Mouse (Mus musculus) Patski (cell line): ENCODE measurements around the gene Bcl2. TPM values are rescaled to one million over a fixed set of nuclear protein-coding genes. Genes with fewer than 3 reads are reported as not detected.

Source experiments
- ATAC-seq: fragments of 100-300 bp; one replicate; pipeline ENCODE4 v1.8.0; 2021
- CTCF ChIA-PET: fragments of 350-600 bp; sonication (Branson Sonifier 250); formaldehyde crosslinking; loops from one replicate; lab custom pipeline; 2022; ENCODE audit warnings: inconsistent platforms; lab: Charles Lee
- POLR2A ChIA-PET: fragments of 350-600 bp; sonication (Branson Sonifier 250); formaldehyde crosslinking; loops from one replicate; lab custom pipeline; 2022; ENCODE audit warnings: antibody characterized with exemption, inconsistent platforms; lab: Charles Lee
- DNase-seq: peaks from one replicate; pipeline ENCODE4 v3.0.0-alpha.2; 2011; ENCODE audit warnings: low read depth, low spot score
- H3K27me3 ChIP-seq: fragments of 371-371 bp; one replicate; pipeline ENCODE4 v1.5.1; 2021
- CTCF ChIP-seq: fragments of 100-300 bp; IDR thresholded peaks from one replicate; pipeline ENCODE4 v1.5.1; 2021
- in situ Hi-C: fragments of 300-500 bp; cut with MboI; formaldehyde crosslinking; loops from 3 replicates; pipeline ENCODE4 v1.11.1; 2018; ENCODE audit warnings: low pct_unique_long_range_greater_than_20kb, mixed read lengths
- polyA plus RNA-seq: library from polyadenylated mRNA; unstranded; gene quantifications from one replicate; pipeline ENCODE4 v1.2.3, GENCODE M21; 2021

Gene Bcl2
- polyA plus RNA-seq, 1 experiment from 2014 or later = 11.7 TPM

- no peaks in the 10 kb centered on the region for H3K27me3 ChIP-seq
- no peak for TF ChIP-seq CTCF
- DNase-seq (no peak), ATAC-seq (no peak)
- in situ Hi-C loops = no loop called here
- ChIA-PET POLR2A (interaction anchor here (1.2 kb wide), 1 partner anchor 9 kb away, joined by 3 read pairs; no protein-coding TSS in a partner anchor), CTCF (interaction anchor here (0.9 to 1.5 kb wide), 3 partner anchors 9 to 53 kb away, joined by 3 to 5 read pairs (median 3); no protein-coding TSS in a partner anchor)
These were observed 116.3 kb downstream of the Bcl2 start for GRCm38 (mm10) chr1:106597575-106598291.

- ATAC-seq = no peak
- DNase-seq = no peak
- ChIA-PET POLR2A (interaction anchor here (1.3 kb wide), 1 partner anchor 11 kb away, joined by 3 read pairs; no protein-coding TSS in a partner anchor), CTCF (interaction anchor here (1.5 kb wide), 1 partner anchor 10 kb away, joined by 3 read pairs; no protein-coding TSS in a partner anchor)
- no peaks in the 10 kb centered on the region for H3K27me3 ChIP-seq
- in situ Hi-C loops = no loop called here
- no peak for TF ChIP-seq CTCF
These were observed 117.7 kb downstream of the Bcl2 start for GRCm38 (mm10) chr1:106596380-106596779.

DNA sequence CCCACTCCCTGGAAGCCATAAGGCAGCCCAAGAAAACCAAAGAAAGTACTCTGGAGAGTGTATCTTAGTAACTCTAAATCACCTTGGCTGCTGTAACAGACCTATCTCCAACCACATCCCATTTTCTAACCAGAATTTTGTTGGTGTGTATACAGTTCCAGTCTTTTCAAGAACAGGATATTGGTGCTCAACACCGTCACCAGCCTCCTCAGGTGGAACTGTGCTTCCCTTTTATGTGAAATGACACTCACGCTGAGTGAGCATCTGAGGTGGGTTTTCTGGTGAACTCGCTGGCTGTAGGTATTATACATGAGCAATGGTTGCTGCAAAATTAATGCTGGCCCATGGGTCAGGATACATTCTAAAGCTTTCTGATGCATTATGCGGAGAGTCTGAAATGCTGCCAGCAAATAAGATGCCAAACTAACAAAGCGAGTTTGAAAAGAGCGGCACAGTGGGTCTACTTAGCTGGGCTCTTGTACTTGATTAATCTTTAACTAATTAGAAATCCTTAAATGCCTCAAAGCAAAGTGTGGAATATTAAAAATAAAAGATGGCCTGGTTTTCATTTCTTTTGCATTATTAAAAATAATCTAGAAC is 118.7 kb downstream of the Bcl2 start:
- no peak for TF ChIP-seq CTCF
- no peak for ATAC-seq
- in situ Hi-C loops = no loop called here
- CTCF ChIA-PET = interaction anchor here (1.6 kb wide), 1 partner anchor 11 kb away, joined by 3 read pairs; no protein-coding TSS in a partner anchor
- no peak for DNase-seq
- H3K27me3 ChIP-seq = no peaks in the 10 kb centered on the region
- POLR2A ChIA-PET = interaction anchor here (1.3 kb wide), 1 partner anchor 10 kb away, joined by 3 read pairs; no protein-coding TSS in a partner anchor

DNA sequence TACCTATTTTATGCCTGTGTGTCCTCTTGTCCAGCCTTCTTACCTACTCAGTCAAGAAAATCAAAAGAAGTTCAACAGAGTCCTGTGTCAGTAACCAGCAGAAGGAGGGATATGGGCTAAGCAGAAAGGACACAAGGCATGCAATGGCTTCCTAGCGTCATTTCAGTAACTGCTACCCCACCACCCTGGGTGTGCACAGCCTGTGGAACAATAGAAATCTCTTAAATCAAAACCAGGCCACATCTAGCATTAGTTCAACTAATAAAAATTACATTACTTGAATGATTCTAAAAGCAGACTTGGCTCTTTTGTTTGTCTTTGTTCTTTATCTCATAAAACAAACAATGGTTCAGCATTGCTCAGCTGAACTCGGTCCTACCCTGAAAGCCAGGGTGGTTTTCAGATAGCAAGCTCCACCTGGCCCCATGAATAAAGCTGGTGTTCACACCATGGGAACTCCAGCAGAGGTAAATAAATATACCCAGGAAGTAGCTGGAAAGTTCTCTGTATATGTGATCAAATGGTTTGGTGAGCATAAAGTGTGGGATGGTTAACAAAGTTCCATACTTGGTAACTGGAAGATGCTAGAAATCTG is 122.8 kb downstream of the Bcl2 start:
- H3K27me3 ChIP-seq = no peaks in the 10 kb centered on the region
- TF ChIP-seq CTCF = no peak
- CTCF ChIA-PET = interaction anchor here (0.8 kb wide), 1 partner anchor 101 kb away, joined by 3 read pairs; no protein-coding TSS in a partner anchor
- ATAC-seq (no peak), DNase-seq (no peak)
- POLR2A ChIA-PET = no interaction called here
- in situ Hi-C loops = no loop called here

GRCm38 (mm10) chr1:106589141-106589540 is 124.9 kb downstream of the Bcl2 start:
- H3K27me3 ChIP-seq = no peaks in the 10 kb centered on the region
- ATAC-seq (no peak), DNase-seq (no peak)
- ChIA-PET CTCF (interaction anchor here (1.4 to 1.8 kb wide), 2 partner anchors 44 to 122 kb away, joined by 5 to 6 read pairs; no protein-coding TSS in a partner anchor), POLR2A (no interaction called here)
- TF ChIP-seq CTCF = no peak
- in situ Hi-C loops = no loop called here

- DNase-seq (no peak), ATAC-seq (no peak)
- no peaks in the 10 kb centered on the region for H3K27me3 ChIP-seq
- CTCF ChIA-PET = interaction anchor here (1.4 to 1.8 kb wide), 2 partner anchors 43 to 124 kb away, joined by 5 to 6 read pairs; no protein-coding TSS in a partner anchor
- in situ Hi-C loops = no loop called here
- TF ChIP-seq CTCF = no peak
- POLR2A ChIA-PET = no interaction called here
These were observed 126.1 kb downstream of the Bcl2 start for GRCm38 (mm10) chr1:106587866-106588470.

GRCm38 (mm10) chr1:106586761-106587160 is 127.3 kb downstream of the Bcl2 start:
- no peak for TF ChIP-seq CTCF
- ChIA-PET POLR2A (no interaction called here), CTCF (interaction anchor here (1.2 kb wide), 1 partner anchor 17 kb away, joined by 3 read pairs; no protein-coding TSS in a partner anchor)
- in situ Hi-C loops = no loop called here
- ATAC-seq (no peak), DNase-seq (no peak)
- no peaks in the 10 kb centered on the region for H3K27me3 ChIP-seq

DNA sequence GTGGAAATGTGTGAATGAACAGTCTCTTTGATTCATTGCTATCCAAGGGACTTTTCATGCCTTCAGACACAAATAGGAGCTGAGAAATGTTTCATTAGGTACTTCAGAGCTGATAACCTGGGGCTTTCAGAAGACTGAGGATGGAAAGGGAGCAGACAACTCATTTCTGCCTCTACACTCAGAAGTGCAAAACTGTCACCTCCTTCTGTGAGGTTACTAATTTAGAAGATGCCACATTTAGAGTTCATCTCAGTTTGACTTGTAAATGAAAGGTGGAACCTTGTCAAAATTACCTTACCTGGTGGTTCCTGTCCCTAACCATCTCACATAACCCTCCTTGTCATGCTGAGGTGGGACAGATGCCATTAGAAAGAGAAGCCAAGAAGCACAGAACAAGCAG is 128.7 kb downstream of the Bcl2 start:
- no peak for DNase-seq
- in situ Hi-C loops = no loop called here
- ChIA-PET CTCF (interaction anchor here (1.0 to 3.9 kb wide), 4 partner anchors 10 to 126 kb away, joined by 3 to 17 read pairs (median 6); no protein-coding TSS in a partner anchor), POLR2A (interaction anchor here (1.2 kb wide), 1 partner anchor 10 kb away, joined by 3 read pairs; no protein-coding TSS in a partner anchor)
- TF ChIP-seq CTCF = no peak
- no peaks in the 10 kb centered on the region for H3K27me3 ChIP-seq
- no peak for ATAC-seq

- CTCF ChIA-PET = interaction anchor here (1.0 to 3.9 kb wide), 4 partner anchors 10 to 127 kb away, joined by 3 to 17 read pairs (median 6); no protein-coding TSS in a partner anchor
- H3K27me3 ChIP-seq = no peaks in the 10 kb centered on the region
- TF ChIP-seq CTCF = no peak
- in situ Hi-C loops = no loop called here
- DNase-seq (no peak), ATAC-seq (no peak)
- POLR2A ChIA-PET = interaction anchor here (0.6 to 1.2 kb wide), 2 partner anchors 11 to 128 kb away, joined by 3 read pairs; no protein-coding TSS in a partner anchor
These were observed 129.2 kb downstream of the Bcl2 start for GRCm38 (mm10) chr1:106584824-106585223.
